Mouse (Mus musculus) kidney, postnatal 0 days (tissue): ENCODE results near the gene Atp4b. TPM values are rescaled to one million over a fixed set of nuclear protein-coding genes. Genes with fewer than 3 reads are reported as not detected.

Experiments used
- ATAC-seq: fragments of 200-750 bp; cut with Nextera tagmentation; replicated peaks from 2 replicates; pipeline ENCODE4 v1.8.0; 2017; ENCODE audit warnings: low read depth, moderate number of reproducible peaks, moderate TSS enrichment, moderate library complexity; ENCODE audit not compliant: low FRiP score
- DNase-seq: peaks from one replicate; pipeline ENCODE4 v3.0.0-alpha.2; 2016; ENCODE audit warnings: low spot score
- H3K27ac ChIP-seq: fragments of 300-500 bp; sonication (generic); 2 replicates; pipeline ENCODE4 v1.5.1; 2014; ENCODE audit warnings: mild to moderate bottlenecking
- H3K27me3 ChIP-seq: fragments of 300-500 bp; sonication (generic); 2 replicates; pipeline ENCODE4 v1.6.1; 2014; ENCODE audit warnings: low read length, mixed read lengths; ENCODE audit not compliant: insufficient read depth
- H3K36me3 ChIP-seq: fragments of 300-500 bp; sonication (generic); 2 replicates; pipeline ENCODE4 v1.6.1; 2014; ENCODE audit warnings: low read length, mixed read lengths; ENCODE audit not compliant: insufficient read depth
- H3K4me1 ChIP-seq: fragments of 300-500 bp; sonication (generic); replicated peaks from 2 replicates; pipeline ENCODE4 v1.6.1; 2014; ENCODE audit warnings: antibody characterized with exemption, low read length, mixed read lengths; ENCODE audit not compliant: insufficient read depth
- H3K4me2 ChIP-seq: fragments of 300-500 bp; sonication (generic); 2 replicates; pipeline ENCODE4 v1.6.1; 2014; ENCODE audit warnings: mild to moderate bottlenecking, low read length, moderate library complexity, mixed read lengths
- H3K4me3 ChIP-seq: fragments of 300-500 bp; sonication (generic); replicated peaks from 2 replicates; pipeline ENCODE4 v1.5.1; 2014; ENCODE audit warnings: low read depth, low read length
- H3K9ac ChIP-seq: fragments of 300-500 bp; sonication (generic); 2 replicates; pipeline ENCODE4 v1.6.1; 2014; ENCODE audit warnings: low read depth, low read length
- H3K9me3 ChIP-seq: fragments of 300-500 bp; sonication (generic); replicated peaks from 2 replicates; pipeline ENCODE4 v1.6.1; 2016; ENCODE audit warnings: low read length, inconsistent platforms, mixed read lengths
- CTCF ChIP-seq: IDR thresholded peaks from 2 replicates; pipeline ENCODE4 v1.5.1; 2016; ENCODE audit warnings: antibody characterized with exemption, low read depth, mild to moderate bottlenecking, moderate library complexity
- WGBS: fragments of 180-500 bp; shearing (Covaris S2); extraction: QIAGEN DNeasy Blood & Tissue Kit; methylation state at CpG from one replicate; pipeline ENCODE4 v1.1.7; 2014; 5-methylcytosine and 5-hydroxymethylcytosine counted together
- polyA plus RNA-seq: library from polyadenylated mRNA; unstranded; fragments of >200 nt; fragmentation: Nextera tagmentation; extraction: Ambion mirVana; gene quantifications from 2 replicates; pipeline ENCODE4 v1.2.1, GENCODE M21; 2015

Atp4b gene
- polyA plus RNA-seq, 1 experiment from 2014 or later: 0.08 TPM

- WGBS: 95% methylated on average over 6 of the region's 6 CpGs
- DNase-seq: no peak
- TF ChIP-seq CTCF: peak; percentile 47
These were observed 34.8 kb downstream of the Atp4b start for GRCm38 (mm10) chr8:13361865-13362264.

GRCm38 (mm10) chr8:13360213-13360612 lies 36.4 kb downstream of the Atp4b start:
- H3K36me3 ChIP-seq: peaks cover 73% of the 10 kb centered on the region
- no peak for DNase-seq
- no peak for TF ChIP-seq CTCF
- no peak for ATAC-seq
- H3K9ac ChIP-seq: no peak overlapping the region
- WGBS: 89% methylated on average over 7 of the region's 7 CpGs
- H3K4me2 ChIP-seq: no peak overlapping the region
- no peak overlapping the region for H3K4me3 ChIP-seq
- H3K4me1 ChIP-seq: no peaks in the 10 kb centered on the region
- H3K27ac ChIP-seq: no peak overlapping the region
- H3K27me3 ChIP-seq: no peaks in the 10 kb centered on the region
- no peaks in the 10 kb centered on the region for H3K9me3 ChIP-seq

More at GRCm38 (mm10) chr8:13361865-13362264, 34.8 kb downstream of the Atp4b start:
- Histone ChIP-seq H3K9me3 (no peaks in the 10 kb centered on the region), H3K4me1 (no peaks in the 10 kb centered on the region), H3K9ac (no peak overlapping the region), H3K4me3 (no peak overlapping the region), H3K36me3 (peaks cover 83% of the 10 kb centered on the region), H3K27ac (no peak overlapping the region), H3K27me3 (no peaks in the 10 kb centered on the region), H3K4me2 (no peak overlapping the region)
- no peak for ATAC-seq

- H3K27ac ChIP-seq: no peak overlapping the region
- ATAC-seq (no peak), DNase-seq (no peak)
- 64% methylated on average over 10 of the region's 10 CpGs for WGBS
- H3K4me1 ChIP-seq: no peaks in the 10 kb centered on the region
- H3K9ac ChIP-seq: no peak overlapping the region
- no peaks in the 10 kb centered on the region for H3K27me3 ChIP-seq
- H3K4me2 ChIP-seq: no peak overlapping the region
- H3K9me3 ChIP-seq: no peaks in the 10 kb centered on the region
- no peak for TF ChIP-seq CTCF
- H3K36me3 ChIP-seq: peaks cover 67% of the 10 kb centered on the region
- H3K4me3 ChIP-seq: no peak overlapping the region
These were observed 39.9 kb downstream of the Atp4b start for GRCm38 (mm10) chr8:13356681-13357080.

GRCm38 (mm10) chr8:13356221-13356620 lies 40.4 kb downstream of the Atp4b start:
- Histone ChIP-seq H3K9me3 (no peaks in the 10 kb centered on the region), H3K4me2 (no peak overlapping the region), H3K9ac (no peak overlapping the region), H3K4me3 (no peak overlapping the region), H3K36me3 (peaks cover 66% of the 10 kb centered on the region), H3K27ac (no peak overlapping the region), H3K27me3 (no peaks in the 10 kb centered on the region), H3K4me1 (no peaks in the 10 kb centered on the region)
- ATAC-seq (no peak), DNase-seq (no peak)
- TF ChIP-seq CTCF: no peak
- 74% methylated on average over 6 of the region's 6 CpGs for WGBS

GRCm38 (mm10) chr8:13353883-13354282 lies 42.7 kb downstream of the Atp4b start:
- ATAC-seq: no peak

GRCm38 (mm10) chr8:13353155-13353833 lies 43.3 kb downstream of the Atp4b start:
- Histone ChIP-seq H3K27ac (no peak overlapping the region), H3K9me3 (no peaks in the 10 kb centered on the region), H3K36me3 (peaks cover 57% of the 10 kb centered on the region), H3K4me1 (no peaks in the 10 kb centered on the region), H3K4me2 (no peak overlapping the region), H3K4me3 (no peak overlapping the region), H3K27me3 (no peaks in the 10 kb centered on the region), H3K9ac (no peak overlapping the region)
- ATAC-seq (no peak), DNase-seq (no peak)
- TF ChIP-seq CTCF: no peak
- WGBS: 69% methylated on average over 9 of the region's 9 CpGs

More at GRCm38 (mm10) chr8:13353883-13354282, 42.7 kb downstream of the Atp4b start:
- no peak for DNase-seq
- Histone ChIP-seq H3K27me3 (no peaks in the 10 kb centered on the region), H3K27ac (no peak overlapping the region), H3K4me1 (no peaks in the 10 kb centered on the region), H3K9ac (no peak overlapping the region), H3K36me3 (peaks cover 57% of the 10 kb centered on the region), H3K4me2 (no peak overlapping the region), H3K9me3 (no peaks in the 10 kb centered on the region), H3K4me3 (no peak overlapping the region)
- WGBS: 86% methylated on average over 4 of the region's 4 CpGs
- TF ChIP-seq CTCF: no peak

- Histone ChIP-seq H3K9ac (no peak overlapping the region), H3K27ac (no peak overlapping the region), H3K4me1 (no peaks in the 10 kb centered on the region), H3K27me3 (no peaks in the 10 kb centered on the region), H3K4me2 (no peak overlapping the region), H3K36me3 (peaks cover 56% of the 10 kb centered on the region), H3K9me3 (no peaks in the 10 kb centered on the region), H3K4me3 (no peak overlapping the region)
- no peak for ATAC-seq
- 89% methylated on average over 8 of the region's 8 CpGs for WGBS
- TF ChIP-seq CTCF: no peak
- no peak for DNase-seq
These were observed 44.0 kb downstream of the Atp4b start for GRCm38 (mm10) chr8:13352601-13353000.
